Mouse (Mus musculus): ENCODE results near the gene Apom.

DNA sequence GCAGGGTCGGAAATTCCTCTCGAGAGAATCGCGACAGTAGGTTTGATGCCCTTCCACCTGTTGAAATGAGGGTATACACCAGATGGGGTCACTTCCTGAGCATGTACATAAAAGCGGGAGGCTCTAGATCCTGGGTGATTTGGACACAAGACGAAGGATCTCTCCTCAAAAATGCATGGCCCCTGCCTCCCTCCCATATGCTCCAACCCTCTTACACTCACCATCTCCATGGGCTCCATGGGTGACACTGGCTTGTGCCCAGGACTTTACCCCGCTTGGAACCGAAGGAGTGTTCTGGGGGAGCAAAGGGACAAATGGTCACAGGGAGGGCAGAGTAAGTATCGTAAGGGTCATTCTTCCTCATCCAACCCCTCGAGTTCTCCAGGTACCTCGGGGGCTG, 29.6 kb upstream of the Apom start:
- TF ChIP-seq CTCF (IDR thresholded peaks at IDR 0.05; ENCODE audit: control insufficient read depth, insufficient read depth, insufficient read length) (no peak), USF1 (IDR thresholded peaks at IDR 0.05; ENCODE audit: low read depth) (no peak), MYOD1 (IDR thresholded peaks at IDR 0.05; ENCODE audit: control insufficient read depth, insufficient read length, low read depth) (no peak)
